Mouse (Mus musculus) intestine, embryonic 14.5 days (tissue): ENCODE data around the gene Tra2a. TPM values are rescaled to one million over a fixed set of nuclear protein-coding genes. Genes with fewer than 3 reads are reported as not detected.
A peak's percentile ranks its signal among the peaks of the same experiment; 100 is the strongest.

Experiments used
- ATAC-seq: fragments of 200-750 bp; cut with Nextera tagmentation; replicated peaks from 2 replicates; pipeline ENCODE4 v1.8.0; 2017; ENCODE audit warnings: low read depth, moderate number of reproducible peaks, moderate TSS enrichment, moderate library complexity; ENCODE audit not compliant: low FRiP score, low TSS enrichment
- DNase-seq: peaks from one replicate; pipeline ENCODE4 v3.0.0-alpha.2; 2018; ENCODE audit warnings: low spot score
- H3K27ac ChIP-seq: fragments of 300-500 bp; sonication (generic); 2 replicates; pipeline ENCODE4 v1.5.1; 2014; ENCODE audit warnings: low read depth, mild to moderate bottlenecking, control low read depth
- H3K27me3 ChIP-seq: fragments of 300-500 bp; sonication (generic); replicated peaks from 2 replicates; pipeline ENCODE4 v1.6.1; 2014; ENCODE audit warnings: low read length, control low read depth; ENCODE audit not compliant: control insufficient read depth, insufficient read depth
- H3K36me3 ChIP-seq: fragments of 300-500 bp; sonication (generic); 2 replicates; pipeline ENCODE4 v1.6.1; 2014; ENCODE audit warnings: low read length, control low read depth; ENCODE audit not compliant: control insufficient read depth, insufficient read depth
- H3K4me1 ChIP-seq: fragments of 300-500 bp; sonication (generic); replicated peaks from 2 replicates; pipeline ENCODE4 v1.6.1; 2014; ENCODE audit warnings: low read length, control low read depth, mixed read lengths; ENCODE audit not compliant: control insufficient read depth, insufficient read depth
- H3K4me2 ChIP-seq: fragments of 300-500 bp; sonication (generic); 2 replicates; pipeline ENCODE4 v1.6.1; 2014; ENCODE audit warnings: low read length
- H3K4me3 ChIP-seq: fragments of 300-500 bp; sonication (generic); 2 replicates; pipeline ENCODE4 v1.5.1; 2014; ENCODE audit warnings: low read depth, low read length, control low read depth, mixed read lengths
- H3K9ac ChIP-seq: fragments of 300-500 bp; sonication (generic); 2 replicates; pipeline ENCODE4 v1.6.1; 2014; ENCODE audit warnings: mild to moderate bottlenecking, low read length
- H3K9me3 ChIP-seq: fragments of 300-500 bp; sonication (generic); 2 replicates; pipeline ENCODE4 v1.6.1; 2016; ENCODE audit warnings: low read length, control low read depth; ENCODE audit not compliant: control insufficient read depth
- WGBS: fragments of 180-500 bp; shearing (Covaris S2); extraction: QIAGEN DNeasy Blood & Tissue Kit; methylation state at CpG from one replicate; pipeline ENCODE4 v1.1.7; 2014; 5-methylcytosine and 5-hydroxymethylcytosine counted together
- polyA plus RNA-seq: library from polyadenylated mRNA; unstranded; fragments of >200 nt; fragmentation: Nextera tagmentation; extraction: Ambion mirVana; gene quantifications from 2 replicates; pipeline ENCODE4 v1.2.1, GENCODE M21; 2014

The Tra2a gene
- polyA plus RNA-seq, 1 experiment from 2014 or later = 45.6 TPM

GRCm38 (mm10) chr6:49216811-49217542 lies 46.9 kb downstream of the Tra2a start:
- H3K4me1 ChIP-seq = no peaks in the 10 kb centered on the region; the same call in 1 of the 2 replicates
- no peak for DNase-seq
- no peaks in the 10 kb centered on the region for H3K27me3 ChIP-seq
- H3K9ac ChIP-seq = peak overlapping the region; percentile 75
- 2% methylated on average over 11 of the region's 11 CpGs for WGBS
- no peaks in the 10 kb centered on the region for H3K36me3 ChIP-seq
- no peaks in the 10 kb centered on the region for H3K9me3 ChIP-seq
- H3K4me3 ChIP-seq = peak overlapping the region; percentile 97
- peak overlapping the region; percentile 86 for H3K4me2 ChIP-seq
- peak overlapping the region; percentile 95 for H3K27ac ChIP-seq
- ATAC-seq = no peak

- H3K4me2 ChIP-seq = peak overlapping the region; percentile 86
- peaks cover 9% of the 10 kb centered on the region for H3K4me1 ChIP-seq
- H3K27me3 ChIP-seq = no peaks in the 10 kb centered on the region
- ATAC-seq (peak; percentile 6), DNase-seq (no peak)
- no peaks in the 10 kb centered on the region for H3K36me3 ChIP-seq
- 2% methylated on average over 14 of the region's 14 CpGs for WGBS
- peak overlapping the region; percentile 97 for H3K4me3 ChIP-seq
- H3K27ac ChIP-seq = peak overlapping the region; percentile 99
- H3K9me3 ChIP-seq = no peaks in the 10 kb centered on the region
- H3K9ac ChIP-seq = peak overlapping the region; percentile 95
These were observed 47.9 kb downstream of the Tra2a start for GRCm38 (mm10) chr6:49215748-49216585.

DNA sequence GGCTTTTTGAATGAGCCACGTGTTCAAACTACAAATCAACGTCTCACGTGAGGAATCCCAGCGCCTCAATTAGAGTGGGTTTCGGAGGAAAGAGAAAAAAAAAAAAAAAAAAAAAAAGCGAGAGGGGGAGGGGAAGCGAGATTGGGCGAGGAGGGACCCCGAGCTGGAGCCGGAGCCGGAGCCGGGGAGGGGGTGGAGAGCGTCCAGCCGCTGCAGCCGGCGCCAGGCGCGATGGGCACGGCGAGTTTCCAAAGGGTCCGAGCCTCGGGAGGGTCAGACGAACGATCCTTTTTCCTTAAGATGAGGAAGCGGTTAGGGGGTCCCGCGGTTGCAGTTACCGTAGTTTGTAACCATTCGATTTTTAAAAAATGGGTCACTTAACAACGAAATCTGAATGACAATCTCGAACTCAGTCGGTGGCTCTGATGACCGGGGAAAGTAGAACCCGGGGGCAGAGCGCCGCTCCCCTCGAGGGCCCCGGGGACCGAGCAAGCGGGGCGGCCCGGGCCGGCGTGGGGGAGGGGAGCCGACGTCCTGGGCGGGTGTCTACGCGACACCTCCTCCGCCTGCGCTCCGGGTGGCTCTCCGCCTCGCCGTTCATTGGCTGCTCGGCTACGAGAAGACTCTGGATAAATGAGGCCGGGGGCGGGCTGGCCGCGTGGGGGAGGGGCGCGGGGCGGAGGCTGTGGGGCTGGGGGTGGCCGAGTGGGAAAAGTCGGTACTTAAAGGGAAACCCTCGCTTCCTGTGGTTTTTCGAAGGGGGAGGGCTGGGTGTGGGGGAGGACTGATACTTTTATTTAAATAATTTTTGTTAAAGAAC lies 48.7 kb downstream of the Tra2a start, which contains the start of gene Igf2bp3:
TSS of gene Igf2bp3 (minus strand) at position 30 of the 820 bp plus-strand sequence.
- Histone ChIP-seq H3K4me2 (peak within 1 kb of the TSS; percentile 86), H3K9me3 (no peaks in the 10 kb centered on the region), H3K27me3 (no peaks in the 10 kb centered on the region), H3K4me3 (peak within 1 kb of the TSS; percentile 97), H3K4me1 (peaks cover 17% of the 10 kb centered on the region), H3K27ac (peak within 1 kb of the TSS; percentile 99), H3K36me3 (no peaks in the 10 kb centered on the region), H3K9ac (peak within 1 kb of the TSS; percentile 95)
- whole genome bisulfite sequencing = under 1% methylated on average over 65 of the region's 68 CpGs
- peak; percentile 81 for ATAC-seq
- DNase-seq = peak; percentile 95

- ATAC-seq (no peak; the same call in 1 of the 2 replicates), DNase-seq (peak; percentile 90)
- Histone ChIP-seq H3K4me2 (peak overlapping the region; percentile 86), H3K4me1 (peaks cover 20% of the 10 kb centered on the region), H3K4me3 (peak overlapping the region; percentile 97), H3K9me3 (no peaks in the 10 kb centered on the region), H3K27ac (peak overlapping the region; percentile 99), H3K27me3 (no peaks in the 10 kb centered on the region), H3K36me3 (no peaks in the 10 kb centered on the region), H3K9ac (peak overlapping the region; percentile 95)
- WGBS = under 1% methylated on average over 76 of the region's 76 CpGs
These were observed 49.5 kb downstream of the Tra2a start for GRCm38 (mm10) chr6:49214086-49214927.

DNA sequence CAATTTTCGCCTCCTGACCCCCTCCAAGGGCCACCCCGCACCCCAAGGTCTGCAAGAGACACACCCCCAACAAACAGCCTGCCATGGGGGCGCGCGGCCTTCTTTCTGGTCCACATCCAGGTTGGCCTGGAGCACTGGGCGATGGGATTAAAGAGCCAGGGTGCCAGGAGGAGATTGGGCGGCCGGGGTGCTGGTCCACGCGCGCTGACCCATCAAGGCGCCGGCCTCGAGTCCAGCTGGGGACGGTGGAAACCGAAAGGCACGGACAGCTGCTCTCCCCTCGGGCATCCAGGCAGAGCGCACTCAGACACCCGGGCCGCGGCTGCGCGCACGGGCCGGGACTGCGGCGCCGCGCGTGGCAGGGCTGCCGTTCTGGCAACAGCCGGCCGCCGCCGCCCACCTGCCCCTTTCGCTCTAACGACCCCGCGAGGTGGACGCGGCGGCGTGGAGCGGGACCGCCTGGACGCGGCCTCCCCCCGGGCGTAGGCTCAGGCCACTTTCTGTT lies 50.2 kb downstream of the Tra2a start:
- Histone ChIP-seq H3K4me2 (peak overlapping the region; percentile 86), H3K4me1 (peaks cover 25% of the 10 kb centered on the region), H3K4me3 (peak overlapping the region; percentile 97), H3K27ac (peak overlapping the region; percentile 99), H3K36me3 (no peaks in the 10 kb centered on the region), H3K9ac (peak overlapping the region; percentile 95), H3K27me3 (no peaks in the 10 kb centered on the region), H3K9me3 (no peaks in the 10 kb centered on the region)
- DNase-seq = peak; percentile 74
- no peak for ATAC-seq
- under 1% methylated on average over 48 of the region's 50 CpGs for WGBS

- Histone ChIP-seq H3K4me3 (peak overlapping the region; percentile 97), H3K36me3 (no peaks in the 10 kb centered on the region; the same call in 1 of the 2 replicates), H3K9ac (peak overlapping the region; percentile 95), H3K27ac (peak overlapping the region; percentile 99), H3K27me3 (no peaks in the 10 kb centered on the region), H3K4me2 (peak overlapping the region; percentile 86), H3K4me1 (peaks cover 31% of the 10 kb centered on the region), H3K9me3 (no peaks in the 10 kb centered on the region)
- DNase-seq (peak; percentile 68), ATAC-seq (no peak)
- 2% methylated on average over 20 of the region's 20 CpGs for WGBS
These were observed 50.8 kb downstream of the Tra2a start for GRCm38 (mm10) chr6:49212931-49213580.

DNA sequence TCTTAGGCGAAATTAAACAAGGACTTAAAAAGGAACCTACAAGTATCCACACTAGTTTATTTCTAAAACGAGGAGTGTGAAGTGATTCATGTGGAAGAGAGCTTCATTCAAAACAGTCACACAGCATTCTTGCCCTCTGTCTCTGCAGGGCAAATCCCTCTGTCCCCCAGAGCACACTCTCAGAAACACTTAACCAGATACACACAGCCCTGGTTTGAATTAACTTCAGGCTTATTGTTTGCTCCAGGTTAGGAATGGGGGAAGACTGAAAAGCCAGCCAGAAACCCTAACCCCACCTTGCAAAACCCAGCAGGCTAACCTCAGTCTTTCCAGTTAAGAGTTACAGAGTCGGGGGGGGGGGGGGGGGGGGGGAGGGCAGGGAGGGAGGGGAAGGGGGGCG lies 51.7 kb downstream of the Tra2a start:
- Histone ChIP-seq H3K4me3 (peak overlapping the region; percentile 97), H3K9me3 (no peaks in the 10 kb centered on the region), H3K4me2 (peak overlapping the region; percentile 86), H3K27ac (no peak overlapping the region), H3K4me1 (peaks cover 32% of the 10 kb centered on the region), H3K9ac (0 out of 2 replicates have a peak overlapping the region, but pooled peaks have one; percentile 32), H3K27me3 (no peaks in the 10 kb centered on the region), H3K36me3 (no peaks in the 10 kb centered on the region; the same call in 1 of the 2 replicates)
- WGBS = 13% methylated on average over 4 of the region's 4 CpGs
- ATAC-seq (no peak), DNase-seq (no peak)
